Mouse (Mus musculus): ENCODE data around the gene Plxna2. TPM values are rescaled to one million over a fixed set of nuclear protein-coding genes. Genes with fewer than 3 reads are reported as not detected.

Plxna2 gene
- total and polyA plus RNA-seq, 3 experiments: under 0.01 to 0.03 TPM; not detected in 1

- TF ChIP-seq TAL1 (IDR thresholded peaks at IDR 0.05; ENCODE audit: low read length): no peak
- no peak for TF ChIP-seq UBTF (IDR thresholded peaks at IDR 0.05; ENCODE audit: borderline replicate concordance, insufficient read depth, low read depth, low read length)
- no peak for TF ChIP-seq TBP (IDR thresholded peaks at IDR 0.05; ENCODE audit: low read depth, low read length)
- no peak for TF ChIP-seq USF1 (IDR thresholded peaks at IDR 0.05; ENCODE audit: low read depth, low read length)
- TF ChIP-seq CTCF (IDR thresholded peaks at IDR 0.05 in 2 of 3, conservative IDR thresholded peaks at IDR 0.05 in 1 of 3; ENCODE audit: control insufficient read depth in 1 of 3, insufficient read depth in 1 of 3, low read depth in 2 of 3, low read length in 3 of 3, poor library complexity in 1 of 3, severe bottlenecking in 1 of 3): no peak
- no peak for TF ChIP-seq HCFC1 (IDR thresholded peaks at IDR 0.05; ENCODE audit: low read depth, low read length)
- no peak for TF ChIP-seq E2F4 (IDR thresholded peaks at IDR 0.05; ENCODE audit: borderline replicate concordance, low read depth, low read length)
- no peak for TF ChIP-seq MAFK (IDR thresholded peaks at IDR 0.05; ENCODE audit: borderline replicate concordance, low read depth, low read length)
- no peak for TF ChIP-seq MEF2A (IDR thresholded peaks at IDR 0.05; ENCODE audit: extremely low read depth, insufficient replicate concordance, low read depth, low read length, poor library complexity, severe bottlenecking)
- no peak for TF ChIP-seq ZNF384 (IDR thresholded peaks at IDR 0.05; ENCODE audit: low read depth, low read length)
- no peak for TF ChIP-seq KAT2A (conservative IDR thresholded peaks at IDR 0.05; ENCODE audit: low read depth, low read length)
- no peak for TF ChIP-seq POLR2A (IDR thresholded peaks at IDR 0.05; ENCODE audit: control insufficient read depth in 1 of 2, insufficient read depth in 1 of 2, low read depth in 1 of 2, low read length in 2 of 2, poor library complexity in 1 of 2)
- no peak for TF ChIP-seq TCF12 (IDR thresholded peaks at IDR 0.05; ENCODE audit: low read depth, low read length)
- no peak for TF ChIP-seq JUND (IDR thresholded peaks at IDR 0.05; ENCODE audit: low read depth, low read length)
- TF ChIP-seq MAX (IDR thresholded peaks at IDR 0.05; ENCODE audit: low read length): no peak
- no peak for TF ChIP-seq RAD21 (IDR thresholded peaks at IDR 0.05; ENCODE audit: low read depth, low read length)
- TF ChIP-seq ZMIZ1 (IDR thresholded peaks at IDR 0.05; ENCODE audit: low read depth, low read length): no peak
- no peaks in the 10 kb centered on the region for H3K4me1 ChIP-seq (ENCODE audit: control insufficient read depth in 1 of 2, insufficient read depth in 2 of 2, low read length in 2 of 2)
- no peaks in the 10 kb centered on the region for H3K36me3 ChIP-seq (ENCODE audit: control insufficient read depth in 1 of 2, insufficient read depth in 2 of 2, low read length in 2 of 2)
- H3K9ac ChIP-seq (ENCODE audit: control insufficient read depth, low read depth, low read length, poor library complexity, severe bottlenecking): no peak overlapping the region
- no peaks in the 10 kb centered on the region; a peak in 3 of 4 replicates for H3K27me3 ChIP-seq (ENCODE audit: control insufficient read depth in 1 of 2, insufficient read depth in 2 of 2, low read length in 2 of 2)
- H3K4me3 ChIP-seq (ENCODE audit: control insufficient read depth in 1 of 2, insufficient read depth in 1 of 2, low read depth in 2 of 2, low read length in 2 of 2): no peak overlapping the region
- H3K79me2 ChIP-seq (ENCODE audit: control insufficient read depth, insufficient read depth, low read length, poor library complexity): no peaks in the 10 kb centered on the region
- DNase-seq (ENCODE audit: low read depth, low spot score): no peak
- no peak overlapping the region for H3K27ac ChIP-seq (ENCODE audit: control insufficient read depth, low read depth, low read length)
- H3K9me3 ChIP-seq (replicated peaks; ENCODE audit: insufficient read depth, low read length): no peaks in the 10 kb centered on the region
Observed at GRCm38 (mm10) chr1:194756409-194756808, 138.4 kb downstream of the Plxna2 start.

- no peaks in the 10 kb centered on the region for H3K79me2 ChIP-seq (ENCODE audit: control insufficient read depth, insufficient read depth, low read length, poor library complexity)
- TF ChIP-seq RAD21 (IDR thresholded peaks at IDR 0.05; ENCODE audit: low read depth, low read length): no peak
- no peak for TF ChIP-seq ELF1 (IDR thresholded peaks at IDR 0.05; ENCODE audit: low read depth, low read length)
- TF ChIP-seq MYB (IDR thresholded peaks at IDR 0.05; ENCODE audit: low read depth, low read length): no peak
- H3K4me1 ChIP-seq (ENCODE audit: control insufficient read depth in 1 of 2, insufficient read depth in 2 of 2, low read length in 2 of 2): peaks cover 0 to 4% of the 10 kb centered on the region in 2 experiments; a peak in 2 of 4 replicates
- no peak for DNase-seq (ENCODE audit: low read depth, low spot score)
- H3K9me3 ChIP-seq (replicated peaks; ENCODE audit: insufficient read depth, low read length): no peaks in the 10 kb centered on the region
- H3K9ac ChIP-seq (ENCODE audit: control insufficient read depth, low read depth, low read length, poor library complexity, severe bottlenecking): no peak overlapping the region
- H3K4me3 ChIP-seq (ENCODE audit: control insufficient read depth in 1 of 2, insufficient read depth in 1 of 2, low read depth in 2 of 2, low read length in 2 of 2): no peak overlapping the region
- H3K36me3 ChIP-seq (ENCODE audit: control insufficient read depth in 1 of 2, insufficient read depth in 2 of 2, low read length in 2 of 2): peaks cover 0 to 4% of the 10 kb centered on the region in 2 experiments; a peak in 1 of 4 replicates
- no peak overlapping the region for H3K27ac ChIP-seq (ENCODE audit: control insufficient read depth, low read depth, low read length)
- no peaks in the 10 kb centered on the region; a peak in 3 of 4 replicates for H3K27me3 ChIP-seq (ENCODE audit: control insufficient read depth in 1 of 2, insufficient read depth in 2 of 2, low read length in 2 of 2)
Observed at GRCm38 (mm10) chr1:194756863-194757262, 138.8 kb downstream of the Plxna2 start.

Measured in MEL (cell line).